Mouse (Mus musculus): Measurements from ENCODE around the gene BC025446.

DNA sequence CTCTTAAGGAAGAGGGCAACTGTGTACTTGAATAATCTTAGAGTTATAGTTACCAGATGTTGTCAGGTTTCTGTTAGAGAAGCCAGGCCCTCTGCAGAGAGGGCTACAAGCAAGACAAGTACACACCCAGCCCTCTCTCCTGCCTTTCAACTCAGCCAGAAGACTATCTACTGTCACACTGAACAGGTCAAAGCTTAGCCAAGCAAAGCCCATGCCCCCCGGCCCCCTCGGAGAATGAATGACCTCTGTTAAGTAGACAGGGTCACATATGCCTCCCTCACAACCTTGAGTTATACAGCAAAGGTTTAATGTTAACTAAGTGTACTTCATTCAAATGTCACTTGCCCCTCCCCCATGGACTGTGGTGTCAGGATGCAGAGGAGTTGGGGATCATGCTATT is 24.4 kb downstream of the BC025446 start:
- no peak for TF ChIP-seq CTCF (IDR thresholded peaks at IDR 0.05; ENCODE audit: low read depth)
- TF ChIP-seq EP300 (optimal IDR thresholded peaks at IDR 0.05) = no peak

Measured in stomach, postnatal 0 days (tissue).